Mouse (Mus musculus): Measurements from ENCODE around the gene Psmd9. TPM values are rescaled to one million over a fixed set of nuclear protein-coding genes. Genes with fewer than 3 reads are reported as not detected.

The Psmd9 gene
- polyA plus RNA-seq, 1 experiment from 2014 or later, result 107 TPM

DNA sequence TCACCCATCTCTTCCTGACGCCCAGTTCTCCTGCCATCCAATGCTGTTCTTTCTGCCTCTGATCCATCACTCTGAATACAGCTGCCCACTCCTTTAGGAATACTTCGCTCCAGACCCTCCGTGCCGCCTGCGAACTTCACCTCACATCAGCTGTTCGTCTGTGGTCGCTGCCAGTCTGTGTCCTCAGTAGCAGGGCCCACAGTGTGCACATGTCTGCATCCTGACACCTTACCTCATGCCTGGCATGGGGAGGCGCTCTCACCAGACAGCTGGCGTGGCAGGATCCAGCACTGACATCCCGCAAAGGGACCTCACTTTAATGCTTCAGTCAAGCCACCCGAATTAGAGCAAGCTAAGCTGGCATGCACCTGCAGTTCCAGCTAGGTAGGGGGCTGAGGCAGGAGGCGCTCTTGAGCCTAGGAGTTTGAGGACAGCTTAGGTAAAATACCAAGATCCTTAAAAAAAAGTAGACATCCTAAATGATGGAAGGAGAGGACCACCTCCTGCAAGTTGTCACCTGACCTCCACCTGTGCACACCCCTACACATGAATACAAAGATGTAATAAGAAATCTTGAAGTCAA, 127.1 kb downstream of the Psmd9 start:
- ATAC-seq (ENCODE audit: insufficient number of reproducible peaks, insufficient read depth, low FRiP score, low TSS enrichment, low read depth), result no peak
- H3K4me2 ChIP-seq, result no peak overlapping the region
- H3K27me3 ChIP-seq, result no peaks in the 10 kb centered on the region
- H3K4me1 ChIP-seq, result peaks cover 13% of the 10 kb centered on the region
- 63% methylated on average over 12 of the region's 12 CpGs for WGBS
- H3K9me3 ChIP-seq, result no peaks in the 10 kb centered on the region
- H3K9ac ChIP-seq, result no peak overlapping the region
- no peaks in the 10 kb centered on the region for H3K36me3 ChIP-seq
- H3K4me3 ChIP-seq, result no peak overlapping the region
- H3K27ac ChIP-seq, result no peak overlapping the region

DNA sequence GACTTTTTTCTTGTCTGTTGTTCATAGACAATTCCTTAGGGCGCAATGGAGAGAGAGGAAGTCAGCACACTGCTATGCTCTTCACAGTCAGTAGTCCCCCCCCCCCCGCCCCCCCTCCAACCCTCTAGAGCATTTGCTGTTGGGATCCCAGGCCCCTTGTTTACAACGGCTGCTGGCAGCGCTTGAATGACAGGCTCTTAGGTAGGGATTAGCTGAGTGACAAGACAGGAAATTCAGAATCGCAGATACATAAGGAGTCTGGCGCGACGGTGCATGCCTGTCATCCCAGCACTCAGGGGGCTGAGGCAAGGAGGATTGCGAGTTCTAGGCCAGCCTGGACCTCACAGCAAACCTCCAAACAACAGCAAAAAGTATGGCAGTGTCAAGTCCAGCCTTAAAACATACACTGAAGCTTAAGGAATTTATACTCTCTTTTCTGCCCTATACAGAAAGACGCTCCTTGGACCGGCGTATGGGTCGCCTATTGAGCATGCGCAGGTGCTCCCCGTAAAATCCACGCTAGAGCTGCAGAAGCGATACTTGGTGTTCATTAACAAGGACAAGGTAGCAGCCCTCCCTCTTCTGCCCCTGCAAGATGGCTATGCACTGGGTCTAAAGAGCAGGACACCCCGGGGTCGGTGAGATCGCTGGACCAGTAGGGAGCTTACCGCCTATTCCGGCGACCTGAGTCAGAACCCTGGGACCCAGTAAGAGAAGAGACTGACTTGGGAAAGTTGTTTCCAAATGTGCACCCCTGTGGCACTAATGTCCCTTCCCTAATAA, 128.0 kb downstream of the Psmd9 start:
- Histone ChIP-seq H3K4me3 (no peak overlapping the region), H3K9ac (no peak overlapping the region), H3K4me2 (no peak overlapping the region), H3K27me3 (no peaks in the 10 kb centered on the region), H3K9me3 (no peaks in the 10 kb centered on the region), H3K4me1 (peaks cover 21% of the 10 kb centered on the region), H3K36me3 (no peaks in the 10 kb centered on the region), H3K27ac (no peak overlapping the region)
- no peak for ATAC-seq (ENCODE audit: insufficient number of reproducible peaks, insufficient read depth, low FRiP score, low TSS enrichment, low read depth)
- 59% methylated on average over 23 of the region's 23 CpGs for WGBS

DNA sequence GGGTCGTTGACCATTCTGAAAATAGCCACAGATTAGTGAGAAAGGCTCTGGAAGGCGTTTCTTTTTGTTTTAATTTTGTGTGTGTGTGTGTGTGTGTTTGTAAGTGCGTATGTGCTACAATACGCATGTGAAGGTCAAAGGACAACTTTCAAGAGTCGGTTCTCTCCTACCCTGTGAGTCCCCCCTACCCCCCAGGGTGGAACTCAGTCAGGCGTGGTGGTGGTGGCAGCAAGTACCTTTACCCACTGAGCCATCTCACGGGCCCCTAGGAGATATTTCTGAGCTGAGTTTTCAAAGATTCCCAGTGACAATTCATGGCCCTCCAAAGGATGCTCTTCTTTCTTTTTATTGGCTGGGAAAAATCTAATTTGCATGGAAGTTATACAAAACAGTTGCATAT, 128.6 kb downstream of the Psmd9 start:
- peaks cover 28% of the 10 kb centered on the region for H3K4me1 ChIP-seq
- H3K9ac ChIP-seq, result no peak overlapping the region
- no peaks in the 10 kb centered on the region for H3K36me3 ChIP-seq
- no peak for ATAC-seq (ENCODE audit: insufficient number of reproducible peaks, insufficient read depth, low FRiP score, low TSS enrichment, low read depth)
- H3K27ac ChIP-seq, result no peak overlapping the region
- H3K4me3 ChIP-seq, result no peak overlapping the region
- H3K9me3 ChIP-seq, result no peaks in the 10 kb centered on the region
- H3K27me3 ChIP-seq, result no peaks in the 10 kb centered on the region
- H3K4me2 ChIP-seq, result no peak overlapping the region
- WGBS, result 84% methylated on average over 7 of the region's 7 CpGs

DNA sequence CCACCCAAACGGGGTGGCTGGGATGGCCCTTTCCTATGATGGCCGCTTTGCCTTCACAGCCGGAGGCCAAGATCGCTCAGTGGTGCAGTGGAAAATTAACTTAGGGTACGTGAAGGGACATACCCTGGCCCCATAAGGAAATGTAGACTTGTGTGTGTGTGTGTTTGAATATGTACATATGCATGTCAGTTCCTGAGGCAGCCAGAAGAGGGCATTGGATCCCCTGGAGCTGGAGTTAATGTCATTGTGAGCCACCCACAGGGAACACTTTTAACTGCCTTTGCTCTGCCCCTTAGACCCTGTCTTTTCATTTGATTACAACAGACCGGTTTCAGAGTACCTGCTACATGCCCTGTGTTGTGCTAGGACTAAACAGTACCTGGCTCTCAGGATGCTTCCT, 129.3 kb downstream of the Psmd9 start:
- Histone ChIP-seq H3K36me3 (no peaks in the 10 kb centered on the region), H3K27ac (no peak overlapping the region), H3K4me3 (no peak overlapping the region), H3K27me3 (no peaks in the 10 kb centered on the region), H3K4me1 (peaks cover 29% of the 10 kb centered on the region), H3K9me3 (no peaks in the 10 kb centered on the region), H3K9ac (no peak overlapping the region), H3K4me2 (no peak overlapping the region)
- ATAC-seq (ENCODE audit: insufficient number of reproducible peaks, insufficient read depth, low FRiP score, low TSS enrichment, low read depth), result no peak
- WGBS, result 81% methylated on average over 6 of the region's 6 CpGs

Other genes starting within 250 kb of the Psmd9 start
- gene Kdm2b, start 179.6 kb upstream of the Psmd9 start, polyA plus RNA-seq (2015; fragmentation: Nextera tagmentation; extraction: Ambion mirVana), result 61.6 and 61.9 TPM in 2 replicates
- 10.4 and 12.5 TPM in 2 replicates for gene Orai1, start 154.3 kb upstream of the Psmd9 start, polyA plus RNA-seq (2015; fragmentation: Nextera tagmentation; extraction: Ambion mirVana)
- not detected in 2 replicates for gene Morn3, start 122.4 kb upstream of the Psmd9 start, polyA plus RNA-seq (2015; fragmentation: Nextera tagmentation; extraction: Ambion mirVana)
- gene Tmem120b, start 101.0 kb upstream of the Psmd9 start, polyA plus RNA-seq (2015; fragmentation: Nextera tagmentation; extraction: Ambion mirVana), result 14.4 and 15.8 TPM in 2 replicates
- 5.6 and 6.6 TPM in 2 replicates for gene Rhof, start 36.7 kb upstream of the Psmd9 start, polyA plus RNA-seq (2015; fragmentation: Nextera tagmentation; extraction: Ambion mirVana)
- gene Setd1b, start 27.2 kb upstream of the Psmd9 start, polyA plus RNA-seq (2015; fragmentation: Nextera tagmentation; extraction: Ambion mirVana), result 12.3 and 13.0 TPM in 2 replicates
- gene Hpd, start 13.3 kb downstream of the Psmd9 start, polyA plus RNA-seq (2015; fragmentation: Nextera tagmentation; extraction: Ambion mirVana), result 0.65 TPM in 1 of 2 replicates, not detected in the other
- gene Wdr66, start 82.7 kb downstream of the Psmd9 start, polyA plus RNA-seq (2015; fragmentation: Nextera tagmentation; extraction: Ambion mirVana), result 1.4 and 1.7 TPM in 2 replicates
- gene Bcl7a, start 174.4 kb downstream of the Psmd9 start, polyA plus RNA-seq (2015; fragmentation: Nextera tagmentation; extraction: Ambion mirVana), result 37.5 and 41.0 TPM in 2 replicates
- gene Mlxip, start 225.4 kb downstream of the Psmd9 start, polyA plus RNA-seq (2015; fragmentation: Nextera tagmentation; extraction: Ambion mirVana), result 14.0 and 16.4 TPM in 2 replicates